Mouse (Mus musculus) thymus, postnatal 10 days (tissue): Measurements from ENCODE around the gene Fam49a.
"Not testable (repeated sequence)": the region's sequence is repeated elsewhere in the genome, so short reads cannot be mapped to it uniquely, and the experiment has no call there.

Source experiments
- DNase-seq, 2 experiments: peaks; one replicate each; pipeline ENCODE4 v3.0.0; 2021; ENCODE audit warnings: low spot score in 2 of 2

The Fam49a gene

DNA sequence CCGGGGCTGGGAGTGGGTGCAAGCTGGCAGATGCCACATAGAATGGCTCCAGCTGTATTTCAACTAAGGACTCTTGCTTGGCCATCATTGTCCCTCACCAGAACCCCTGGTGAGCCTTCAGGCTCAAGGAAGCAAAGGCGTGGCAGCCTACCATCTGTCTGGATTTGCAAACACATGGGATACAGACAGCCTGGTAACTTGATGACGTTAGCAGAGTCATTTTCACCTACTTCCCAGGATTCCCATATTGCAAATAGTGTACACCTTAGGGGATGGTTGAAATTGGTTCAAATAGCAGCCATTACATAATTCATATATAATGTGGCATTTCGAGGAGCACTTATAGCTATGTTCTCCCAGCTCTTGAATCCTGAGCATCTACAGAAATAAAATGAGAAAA is 52.0 kb downstream of the Fam49a start:
- DNase-seq: no peak

- DNase-seq: no peak
Measured at GRCm38 (mm10) chr12:12314326-12314725, 52.4 kb downstream of the Fam49a start.

DNA sequence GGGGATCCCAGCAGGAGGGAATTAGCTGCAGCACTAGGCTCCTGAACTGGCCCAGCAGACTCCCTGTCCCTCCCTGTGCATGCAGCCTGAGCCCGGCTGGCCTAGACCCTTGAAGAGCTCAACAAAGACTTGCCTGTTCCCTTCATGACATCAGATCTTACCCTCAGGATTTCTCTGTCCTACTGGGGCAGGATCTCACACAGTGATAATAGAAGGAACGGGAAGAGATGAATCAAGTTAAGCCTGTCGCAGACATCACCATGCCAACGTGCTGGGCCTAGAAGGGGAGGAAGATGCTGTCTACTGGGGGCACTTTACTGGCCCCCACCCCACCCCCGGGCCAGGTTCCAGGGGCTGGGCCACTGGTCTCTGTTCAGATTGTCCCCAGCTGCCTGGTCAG is 53.1 kb downstream of the Fam49a start:
- DNase-seq: no peak

DNA sequence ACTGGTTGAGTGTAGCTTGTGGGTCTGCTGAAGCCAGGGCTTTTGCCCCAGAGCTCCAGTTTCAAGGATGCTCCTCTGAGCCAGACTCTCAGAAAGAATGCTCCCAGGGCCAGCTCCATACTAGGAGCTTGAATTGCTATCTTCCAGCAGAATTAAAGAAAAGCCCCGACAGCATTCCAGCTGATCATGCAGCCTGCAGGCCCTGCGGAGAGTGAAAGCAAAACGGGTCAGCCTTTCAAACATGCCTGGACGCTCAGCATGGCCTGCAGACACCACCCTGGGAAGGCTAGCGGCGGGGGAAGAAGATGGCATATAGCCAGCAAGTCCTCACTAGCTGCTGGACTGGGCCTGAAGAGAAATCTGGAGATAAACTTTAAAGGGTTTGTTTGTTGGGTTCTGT is 55.0 kb downstream of the Fam49a start:
- DNase-seq: no peak

DNA sequence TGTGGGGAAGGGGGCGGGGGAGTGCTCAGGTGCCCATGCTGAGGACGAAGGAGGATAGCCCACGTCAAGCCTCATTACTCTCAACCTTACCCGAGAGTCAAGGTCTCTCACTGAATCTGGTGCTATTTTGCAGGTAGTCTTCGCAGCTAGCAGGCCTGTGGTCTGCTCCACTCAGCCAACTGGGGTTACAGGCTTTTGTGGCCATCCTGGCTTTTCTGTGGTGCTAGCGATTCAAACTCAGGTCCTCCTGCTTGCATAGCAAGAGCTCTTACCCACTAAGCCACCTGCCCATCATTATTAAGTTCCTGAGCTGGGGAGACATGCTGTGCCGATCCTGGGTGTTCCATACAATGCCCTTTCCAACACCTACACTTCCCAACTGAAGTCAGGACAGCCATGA is 55.7 kb downstream of the Fam49a start:
- no peak for DNase-seq

DNA sequence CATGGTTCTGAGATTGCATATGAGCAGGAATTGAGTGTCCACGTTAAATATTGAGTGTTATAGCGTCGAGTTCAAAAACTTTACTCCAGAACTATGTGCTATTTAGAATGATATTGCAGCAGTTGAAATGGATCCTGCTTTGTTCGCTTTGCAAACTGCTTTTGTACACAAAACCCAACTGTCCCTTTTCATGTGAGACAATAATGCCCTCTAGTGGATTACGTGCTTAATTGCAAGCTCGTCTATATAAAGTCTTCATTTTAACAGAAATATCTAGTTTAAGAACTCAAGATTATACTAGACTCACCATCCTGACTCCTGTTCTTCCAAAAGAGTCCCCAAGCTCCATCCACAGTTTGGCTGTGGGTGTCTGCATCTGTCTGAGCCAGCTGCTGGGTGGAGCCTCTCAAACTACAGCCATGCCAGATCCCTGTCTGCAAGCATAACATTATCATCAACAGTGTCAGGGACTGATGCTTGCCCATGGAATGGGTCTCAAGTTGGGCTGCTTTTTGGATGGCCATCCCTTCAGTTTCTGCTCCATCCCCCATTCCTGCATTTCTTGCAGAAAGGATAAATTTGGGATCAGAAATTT is 56.3 kb downstream of the Fam49a start:
- peak in 1 of 2 experiments; percentile 26 for DNase-seq

GRCm38 (mm10) chr12:12320693-12321092 is 58.8 kb downstream of the Fam49a start:
- no peak for DNase-seq

DNA sequence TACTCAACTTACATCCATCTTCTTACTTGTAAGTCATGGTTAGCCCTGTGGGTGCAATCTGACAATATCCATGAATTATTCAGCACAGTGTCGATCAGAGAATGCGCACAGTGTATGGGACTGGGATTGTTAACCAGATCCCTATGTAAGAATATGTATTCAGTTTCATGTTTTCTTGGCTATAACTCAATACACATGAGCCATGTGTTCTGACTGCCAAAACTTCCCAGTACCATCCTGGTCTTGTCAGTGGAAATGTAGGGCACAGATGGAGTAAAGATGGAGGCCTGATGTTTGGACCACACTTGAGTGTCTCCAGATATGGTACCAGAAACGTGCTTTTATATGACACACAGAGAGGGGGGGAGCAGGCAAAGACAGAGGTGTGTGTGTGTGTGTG is 59.2 kb downstream of the Fam49a start:
- DNase-seq: no peak

DNA sequence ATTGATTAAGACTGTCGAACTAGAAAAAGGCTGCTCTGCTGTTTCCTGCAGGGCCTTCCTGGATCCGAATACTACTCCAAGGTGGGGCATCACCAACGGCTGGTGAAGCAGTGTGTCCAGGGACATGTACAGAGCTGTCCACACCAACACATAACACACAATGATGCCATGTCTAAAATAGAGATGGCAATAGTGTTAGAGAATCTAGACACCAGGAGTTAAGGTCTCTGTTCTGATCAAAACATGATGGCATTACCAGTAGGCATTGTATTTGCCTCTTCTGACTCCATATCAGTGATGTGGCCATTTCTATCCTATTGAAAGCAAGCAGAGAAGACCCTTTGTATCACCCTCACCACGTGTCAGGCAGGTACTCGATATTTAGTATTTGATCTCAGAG is 61.1 kb downstream of the Fam49a start:
- no peak for DNase-seq

GRCm38 (mm10) chr12:12323616-12324223 is 61.8 kb downstream of the Fam49a start:
- DNase-seq: peak; percentile 84 to 93

- DNase-seq: not testable (repeated sequence)
Measured at GRCm38 (mm10) chr12:12324266-12324665, 62.3 kb downstream of the Fam49a start.

GRCm38 (mm10) chr12:12333526-12334310 is 71.8 kb downstream of the Fam49a start:
- DNase-seq: no peak

GRCm38 (mm10) chr12:12334486-12334885 is 72.5 kb downstream of the Fam49a start:
- DNase-seq: no peak

- no peak for DNase-seq
Measured at GRCm38 (mm10) chr12:12335566-12335965, 73.6 kb downstream of the Fam49a start.

GRCm38 (mm10) chr12:12337378-12337777 is 75.4 kb downstream of the Fam49a start:
- DNase-seq: no peak

DNA sequence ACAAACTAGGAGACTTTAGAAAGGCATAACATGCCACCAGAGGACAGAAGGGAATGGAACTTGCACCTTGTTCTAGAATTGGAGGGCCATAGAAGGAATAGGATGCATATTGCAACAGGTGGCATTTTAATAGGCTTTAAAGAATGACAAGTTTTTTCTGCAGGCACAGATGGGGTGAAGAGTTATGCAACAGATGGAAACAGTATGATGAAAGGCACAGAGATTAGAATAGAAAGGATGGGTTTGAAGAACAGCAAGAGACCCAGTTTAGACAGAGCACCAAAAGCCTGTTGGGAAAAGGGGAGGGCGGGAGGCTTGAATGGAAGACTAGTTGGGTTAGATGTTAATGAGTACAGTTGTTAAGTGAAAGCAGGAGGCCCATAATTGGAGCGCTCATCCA is 81.4 kb downstream of the Fam49a start:
- DNase-seq: no peak

GRCm38 (mm10) chr12:12348625-12349024 is 86.7 kb downstream of the Fam49a start:
- no peak for DNase-seq

DNA sequence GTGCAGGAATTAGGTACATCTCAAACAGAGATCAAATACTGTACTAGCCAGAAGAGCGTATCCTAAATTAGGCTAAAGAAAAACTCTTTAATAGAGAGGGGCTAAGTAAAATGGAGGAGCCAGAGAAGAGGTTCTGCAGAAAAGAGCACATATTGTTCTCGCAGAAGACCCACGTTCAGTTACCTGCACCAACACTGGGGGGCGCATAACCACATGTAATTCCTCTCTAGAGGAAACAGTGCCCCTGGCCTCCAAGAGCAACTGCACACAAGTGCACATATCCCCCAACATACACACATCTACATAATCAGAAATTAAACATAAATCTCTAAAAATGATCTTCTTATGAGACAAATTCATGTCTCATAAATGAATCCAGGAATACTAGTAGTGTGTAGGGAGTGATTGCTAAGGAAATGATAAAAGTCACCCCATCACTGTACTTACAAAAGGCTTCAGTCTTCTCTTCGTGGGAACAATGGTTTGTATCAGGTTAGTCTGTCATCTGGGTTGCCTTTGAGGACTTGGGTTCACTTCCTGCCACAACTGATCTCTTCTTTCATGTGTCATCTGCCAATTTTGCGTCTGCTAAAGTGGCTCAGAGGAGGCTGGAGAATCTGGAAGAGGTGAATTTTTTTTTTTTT is 87.8 kb downstream of the Fam49a start:
- peak; percentile 65 to 72 for DNase-seq

DNA sequence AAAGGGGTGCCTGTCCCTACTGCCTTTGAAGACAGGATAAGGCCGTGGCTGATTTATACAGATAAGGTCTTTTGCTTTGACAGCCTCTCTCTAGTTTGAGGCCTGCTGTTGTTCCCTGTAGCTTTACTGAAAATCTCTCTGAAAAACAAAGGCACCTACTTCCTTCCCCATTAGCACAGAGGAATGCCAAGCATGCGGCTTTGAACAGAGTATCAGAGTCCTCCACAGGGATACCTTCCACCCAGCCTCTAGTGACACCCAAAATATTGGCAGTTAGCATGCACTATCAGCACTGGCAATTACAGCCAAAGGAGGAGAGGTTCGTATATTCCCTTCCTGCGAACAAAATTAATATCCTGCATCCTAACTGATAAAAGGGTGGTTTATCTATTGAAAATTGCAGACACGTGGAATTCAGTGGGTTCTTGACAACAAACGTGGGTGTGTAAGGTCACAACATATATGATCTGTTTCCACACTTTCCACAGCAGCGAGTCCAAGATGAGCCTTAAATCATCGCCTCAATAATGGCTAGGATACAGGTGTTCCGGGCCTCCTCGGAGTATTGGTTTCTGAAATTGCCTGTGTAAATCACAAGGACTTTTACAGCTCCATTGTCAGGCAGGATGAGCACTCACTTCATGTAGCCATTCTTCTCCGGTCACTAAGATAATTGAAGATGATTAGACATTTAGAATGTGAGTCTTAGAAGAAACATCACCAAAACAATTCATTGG is 90.0 kb downstream of the Fam49a start:
- DNase-seq: no peak

DNA sequence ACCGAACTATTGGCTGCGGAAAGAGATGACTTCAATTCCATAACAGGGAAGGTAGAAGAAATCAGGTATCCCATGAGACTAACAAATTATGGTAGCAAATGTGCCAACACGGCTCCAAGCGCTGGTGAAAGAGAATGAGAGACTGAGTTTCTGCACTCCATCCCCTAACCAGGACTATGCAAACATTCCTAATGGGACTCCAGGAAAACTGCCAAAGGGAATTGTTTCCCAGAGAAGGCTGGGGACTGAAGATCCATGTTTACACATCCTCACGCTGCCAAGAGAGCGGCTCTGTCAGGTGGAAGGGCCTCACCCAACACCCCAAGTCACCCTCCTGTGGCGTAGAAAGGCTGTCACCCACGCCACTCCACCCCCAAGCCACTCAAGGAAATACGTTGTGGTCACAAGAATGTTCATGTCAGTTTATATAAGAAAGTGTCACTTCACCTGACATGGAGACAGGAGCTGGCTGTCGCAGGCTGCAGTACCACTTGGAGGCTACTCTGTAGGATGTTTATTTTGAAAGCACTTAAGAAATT is 92.2 kb downstream of the Fam49a start:
- no peak for DNase-seq

GRCm38 (mm10) chr12:12356048-12356447 is 94.1 kb downstream of the Fam49a start:
- no peak for DNase-seq

- DNase-seq: no peak
Measured at GRCm38 (mm10) chr12:12356463-12356862, 94.5 kb downstream of the Fam49a start.
